Mouse (Mus musculus) heart, embryonic 14.5 days (tissue): ENCODE results near the gene Ptprb. TPM values are rescaled to one million over a fixed set of nuclear protein-coding genes. Genes with fewer than 3 reads are reported as not detected.

Experiments
- polyA plus RNA-seq: library from polyadenylated mRNA; unstranded; fragments of >200 nt; fragmentation: Nextera tagmentation; extraction: Ambion mirVana; gene quantifications from 2 replicates; pipeline ENCODE4 v1.2.1, GENCODE M21; 2014

The Ptprb gene
- polyA plus RNA-seq, 1 experiment from 2014 or later = 8.3 TPM

Other genes with a start within 250 kb of the Ptprb start
- gene 4933416C03Rik, start 161.6 kb upstream of the Ptprb start, polyA plus RNA-seq = not detected in 2 replicates
- gene Kcnmb4, start 198.4 kb downstream of the Ptprb start, polyA plus RNA-seq = 5.1 and 5.9 TPM in 2 replicates